Mouse (Mus musculus) activated CD4-positive, CD25-positive, alpha-beta regulatory T cell, adult 9 weeks (primary cell): ENCODE measurements around the gene Dguok. TPM values are rescaled to one million over a fixed set of nuclear protein-coding genes. Genes with fewer than 3 reads are reported as not detected.

Experiments
- polyA plus RNA-seq: library from polyadenylated mRNA; unstranded; fragments of 100-300 nt; shearing (Covaris generic); gene quantifications from one replicate; pipeline ENCODE4 v1.2.1, GENCODE M21; 2017

Gene Dguok
- 135 TPM for polyA plus RNA-seq

GRCm38 (mm10) chr6:83506258-83507167, at the start of gene Dguok:
TSS of gene Dguok (minus strand) at chr6:83506969.

GRCm38 (mm10) chr6:83536028-83536794, 29.4 kb upstream of the Dguok start, which contains the start of gene Actg2:
TSS of gene Actg2 (minus strand) at chr6:83536265.

GRCm38 (mm10) chr6:83459034-83459644, 47.6 kb downstream of the Dguok start, which contains the start of gene Tet3:
TSS of gene Tet3 (minus strand) at chr6:83459084.

Other genes starting within 250 kb of the Dguok start
- 80.7 TPM for gene Mthfd2, start 181.1 kb downstream of the Dguok start, polyA plus RNA-seq
- gene Mob1a, start 181.0 kb downstream of the Dguok start, polyA plus RNA-seq: 125 TPM
- 54.9 TPM for gene Bola3, start 157.8 kb downstream of the Dguok start, polyA plus RNA-seq
- 45.3 TPM for gene Tet3, start 47.9 kb downstream of the Dguok start, polyA plus RNA-seq
- 19.6 TPM for gene Actg2, start 29.3 kb upstream of the Dguok start, polyA plus RNA-seq
- gene Stambp, start 65.8 kb upstream of the Dguok start, polyA plus RNA-seq: 39.4 TPM
- not detected for gene Clec4f, start 149.2 kb upstream of the Dguok start, polyA plus RNA-seq
- not detected for gene Cd207, start 170.9 kb upstream of the Dguok start, polyA plus RNA-seq
- 0.37 TPM for gene Vax2, start 204.3 kb upstream of the Dguok start, polyA plus RNA-seq
- not detected for gene Atp6v1b1, start 236.0 kb upstream of the Dguok start, polyA plus RNA-seq